Mouse (Mus musculus): ENCODE measurements at regions not wholly inside any gene's neighbourhood (a gene's known extent, or its start where the extent isn't known, plus 50 kb on each side); places are given as distances from the start of the nearest gene placed in this dataset.

DNA sequence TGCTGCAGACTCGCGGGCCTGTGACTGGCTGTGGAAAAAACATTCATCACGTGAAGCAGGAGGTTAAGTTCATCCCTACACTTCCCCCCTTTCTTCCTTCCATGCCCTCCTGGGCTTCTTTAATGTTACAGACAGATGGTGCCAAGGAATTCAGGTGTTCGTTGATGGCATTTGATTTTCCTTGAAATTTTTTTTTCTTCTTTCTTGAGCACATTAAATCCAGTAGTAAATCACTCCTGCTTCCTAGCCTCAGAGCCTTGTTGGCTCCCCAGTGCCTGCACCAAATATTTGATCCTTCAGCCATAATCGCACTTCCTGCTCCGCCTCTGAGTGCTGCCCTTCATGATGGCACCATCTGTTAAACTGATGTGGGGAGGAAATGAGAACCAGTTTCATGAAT, 184.8 kb downstream of the Cmpk2 start:
- Histone ChIP-seq H3K4me2 (ENCODE audit: low read depth, low read length) (no peak overlapping the region), H3K27ac (replicated peaks; ENCODE audit: low read depth, low read length) (no peak overlapping the region), H3K9ac (replicated peaks; ENCODE audit: low read length) (no peak overlapping the region), H3K9me3 (replicated peaks; ENCODE audit: control insufficient read depth, low read length) (no peaks in the 10 kb centered on the region), H3K4me3 (ENCODE audit: low read depth, low read length) (no peak overlapping the region), H3K4me1 (ENCODE audit: control insufficient read depth, insufficient read depth, low read length) (no peaks in the 10 kb centered on the region), H3K27me3 (ENCODE audit: control insufficient read depth, insufficient read depth, low read length) (no peaks in the 10 kb centered on the region), H3K36me3 (replicated peaks; ENCODE audit: control insufficient read depth, insufficient read depth, low read depth, low read length) (no peaks in the 10 kb centered on the region)
- no peak for ATAC-seq (replicated peaks; ENCODE audit: insufficient number of reproducible peaks, low FRiP score, low TSS enrichment, low read depth)
- 59% methylated on average over 6 of the region's 6 CpGs for WGBS
- peak; percentile 35 for DNase-seq (ENCODE audit: low spot score)

GRCm38 (mm10) chr12:26646141-26646540, 177.1 kb downstream of the Cmpk2 start:
- H3K36me3 ChIP-seq (replicated peaks; ENCODE audit: control insufficient read depth, insufficient read depth, low read depth, low read length) = no peaks in the 10 kb centered on the region
- H3K27me3 ChIP-seq (ENCODE audit: control insufficient read depth, insufficient read depth, low read length) = no peaks in the 10 kb centered on the region
- no peaks in the 10 kb centered on the region for H3K4me1 ChIP-seq (ENCODE audit: control insufficient read depth, insufficient read depth, low read length)
- H3K4me3 ChIP-seq (ENCODE audit: low read depth, low read length) = no peak overlapping the region
- no peak overlapping the region for H3K4me2 ChIP-seq (ENCODE audit: low read depth, low read length)
- no peak overlapping the region for H3K27ac ChIP-seq (replicated peaks; ENCODE audit: low read depth, low read length)
- ATAC-seq (replicated peaks; ENCODE audit: insufficient number of reproducible peaks, low FRiP score, low TSS enrichment, low read depth) = no peak
- no peak for DNase-seq (ENCODE audit: low spot score)
- H3K9ac ChIP-seq (replicated peaks; ENCODE audit: low read length) = no peak overlapping the region
- H3K9me3 ChIP-seq (replicated peaks; ENCODE audit: control insufficient read depth, low read length) = no peaks in the 10 kb centered on the region

- DNase-seq (ENCODE audit: low spot score) = no peak
- WGBS = 47% methylated on average over 4 of the region's 4 CpGs
- Histone ChIP-seq H3K27ac (replicated peaks; ENCODE audit: low read depth, low read length) (no peak overlapping the region), H3K27me3 (ENCODE audit: control insufficient read depth, insufficient read depth, low read length) (no peaks in the 10 kb centered on the region), H3K9me3 (replicated peaks; ENCODE audit: control insufficient read depth, low read length) (no peaks in the 10 kb centered on the region), H3K9ac (replicated peaks; ENCODE audit: low read length) (no peak overlapping the region), H3K4me3 (ENCODE audit: low read depth, low read length) (no peak overlapping the region), H3K4me2 (ENCODE audit: low read depth, low read length) (no peak overlapping the region), H3K36me3 (replicated peaks; ENCODE audit: control insufficient read depth, insufficient read depth, low read depth, low read length) (no peaks in the 10 kb centered on the region), H3K4me1 (ENCODE audit: control insufficient read depth, insufficient read depth, low read length) (0 out of 2 replicates have a peak, but pooled peaks cover 3% of the 10 kb centered on the region)
- ATAC-seq (replicated peaks; ENCODE audit: insufficient number of reproducible peaks, low FRiP score, low TSS enrichment, low read depth) = no peak
Observed at GRCm38 (mm10) chr12:26635665-26636241, 166.7 kb downstream of the Cmpk2 start.

DNA sequence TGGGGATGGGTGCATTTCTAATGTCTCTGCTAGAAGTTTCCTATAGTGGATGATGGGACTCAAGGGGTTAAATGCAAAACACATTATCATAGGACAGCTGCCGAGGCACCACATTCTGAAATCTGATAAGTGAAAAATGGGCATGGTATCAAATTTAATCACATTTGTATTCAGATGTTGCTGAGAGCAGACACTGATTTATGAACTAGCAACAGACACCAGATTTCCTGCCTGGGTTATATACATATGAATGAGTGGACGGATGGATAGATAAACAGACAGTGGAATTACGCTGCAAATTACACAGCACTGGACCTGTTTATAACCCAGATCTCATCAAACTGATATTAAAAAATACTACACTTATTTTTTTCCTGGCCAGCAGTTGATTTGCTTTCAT, 166.2 kb downstream of the Cmpk2 start:
- Histone ChIP-seq H3K27ac (replicated peaks; ENCODE audit: low read depth, low read length) (no peak overlapping the region), H3K4me2 (ENCODE audit: low read depth, low read length) (no peak overlapping the region), H3K9ac (replicated peaks; ENCODE audit: low read length) (no peak overlapping the region), H3K4me3 (ENCODE audit: low read depth, low read length) (no peak overlapping the region), H3K36me3 (replicated peaks; ENCODE audit: control insufficient read depth, insufficient read depth, low read depth, low read length) (no peaks in the 10 kb centered on the region), H3K9me3 (replicated peaks; ENCODE audit: control insufficient read depth, low read length) (no peaks in the 10 kb centered on the region), H3K27me3 (ENCODE audit: control insufficient read depth, insufficient read depth, low read length) (no peaks in the 10 kb centered on the region), H3K4me1 (ENCODE audit: control insufficient read depth, insufficient read depth, low read length) (0 out of 2 replicates have a peak, but pooled peaks cover 3% of the 10 kb centered on the region)
- no peak for ATAC-seq (replicated peaks; ENCODE audit: insufficient number of reproducible peaks, low FRiP score, low TSS enrichment, low read depth)
- no peak for DNase-seq (ENCODE audit: low spot score)
- 25% methylated on average over 3 of the region's 3 CpGs for WGBS

- DNase-seq (ENCODE audit: low spot score) (peak; percentile 72), ATAC-seq (replicated peaks; ENCODE audit: insufficient number of reproducible peaks, low FRiP score, low TSS enrichment, low read depth) (peak; percentile 88)
- H3K9ac ChIP-seq (replicated peaks; ENCODE audit: low read length) = no peak overlapping the region
- no peak overlapping the region for H3K4me2 ChIP-seq (ENCODE audit: low read depth, low read length)
- H3K4me3 ChIP-seq (ENCODE audit: low read depth, low read length) = no peak overlapping the region
- H3K36me3 ChIP-seq (replicated peaks; ENCODE audit: control insufficient read depth, insufficient read depth, low read depth, low read length) = no peaks in the 10 kb centered on the region
- H3K27me3 ChIP-seq (ENCODE audit: control insufficient read depth, insufficient read depth, low read length) = no peaks in the 10 kb centered on the region
- 0 out of 2 replicates have a peak, but pooled peaks cover 3% of the 10 kb centered on the region for H3K4me1 ChIP-seq (ENCODE audit: control insufficient read depth, insufficient read depth, low read length)
- WGBS = 4% methylated on average over 1 of the region's 1 CpGs
- no peaks in the 10 kb centered on the region for H3K9me3 ChIP-seq (replicated peaks; ENCODE audit: control insufficient read depth, low read length)
- peak overlapping the region; percentile 57; the same call in 1 of the 2 replicates for H3K27ac ChIP-seq (replicated peaks; ENCODE audit: low read depth, low read length)
Observed at GRCm38 (mm10) chr12:26631795-26632122, 162.8 kb downstream of the Cmpk2 start.

GRCm38 (mm10) chr12:26631111-26631794, 162.2 kb downstream of the Cmpk2 start:
- ATAC-seq (replicated peaks; ENCODE audit: insufficient number of reproducible peaks, low FRiP score, low TSS enrichment, low read depth) = peak; percentile 85
- 17% methylated on average over 4 of the region's 4 CpGs for WGBS
- Histone ChIP-seq H3K9ac (replicated peaks; ENCODE audit: low read length) (no peak overlapping the region), H3K9me3 (replicated peaks; ENCODE audit: control insufficient read depth, low read length) (no peaks in the 10 kb centered on the region), H3K4me1 (ENCODE audit: control insufficient read depth, insufficient read depth, low read length) (0 out of 2 replicates have a peak, but pooled peaks cover 3% of the 10 kb centered on the region), H3K27me3 (ENCODE audit: control insufficient read depth, insufficient read depth, low read length) (no peaks in the 10 kb centered on the region), H3K27ac (replicated peaks; ENCODE audit: low read depth, low read length) (peak overlapping the region; percentile 57; the same call in 1 of the 2 replicates), H3K4me2 (ENCODE audit: low read depth, low read length) (no peak overlapping the region), H3K36me3 (replicated peaks; ENCODE audit: control insufficient read depth, insufficient read depth, low read depth, low read length) (no peaks in the 10 kb centered on the region), H3K4me3 (ENCODE audit: low read depth, low read length) (no peak overlapping the region)
- peak; percentile 37 for DNase-seq (ENCODE audit: low spot score)

- no peak overlapping the region for H3K4me2 ChIP-seq (ENCODE audit: low read depth, low read length)
- H3K27me3 ChIP-seq (ENCODE audit: control insufficient read depth, insufficient read depth, low read length) = no peaks in the 10 kb centered on the region
- H3K4me1 ChIP-seq (ENCODE audit: control insufficient read depth, insufficient read depth, low read length) = no peaks in the 10 kb centered on the region
- DNase-seq (ENCODE audit: low spot score) (no peak), ATAC-seq (replicated peaks; ENCODE audit: insufficient number of reproducible peaks, low FRiP score, low TSS enrichment, low read depth) (no peak)
- no peaks in the 10 kb centered on the region for H3K9me3 ChIP-seq (replicated peaks; ENCODE audit: control insufficient read depth, low read length)
- no peak overlapping the region for H3K4me3 ChIP-seq (ENCODE audit: low read depth, low read length)
- H3K27ac ChIP-seq (replicated peaks; ENCODE audit: low read depth, low read length) = no peak overlapping the region
- no peak overlapping the region for H3K9ac ChIP-seq (replicated peaks; ENCODE audit: low read length)
- whole genome bisulfite sequencing = 71% methylated on average over 12 of the region's 12 CpGs
- H3K36me3 ChIP-seq (replicated peaks; ENCODE audit: control insufficient read depth, insufficient read depth, low read depth, low read length) = no peaks in the 10 kb centered on the region
Observed at GRCm38 (mm10) chr12:26621135-26621932, 152.3 kb downstream of the Cmpk2 start.
